Mouse (Mus musculus): ENCODE measurements at regions not wholly inside any gene's neighbourhood (a gene's known extent, or its start where the extent isn't known, plus 50 kb on each side); places are given as distances from the start of the nearest gene placed in this dataset.
A peak's percentile ranks its signal among the peaks of the same experiment; 100 is the strongest.

DNA sequence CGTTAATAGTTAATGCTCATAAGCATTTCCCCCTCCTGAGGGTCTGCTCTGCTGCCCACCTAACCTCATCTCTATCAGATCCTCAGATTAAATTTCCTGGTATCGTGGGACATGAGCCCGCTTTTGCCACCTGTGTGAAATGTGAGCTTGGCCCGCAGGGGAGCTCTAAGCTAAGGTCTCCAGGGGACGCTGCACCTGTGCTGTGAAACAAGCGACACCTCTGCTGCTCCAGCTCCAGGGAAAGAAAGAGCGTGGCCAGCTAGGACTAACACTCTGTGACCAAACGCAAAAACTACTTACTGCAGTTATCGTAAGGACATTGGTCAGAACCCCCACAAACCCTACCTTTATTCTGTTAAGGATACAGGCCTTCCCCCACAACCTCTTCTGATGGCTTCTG lies 134.3 kb downstream of the Map3k7 start:
- Histone ChIP-seq H3K27ac (ENCODE audit: control insufficient read depth, insufficient read depth, low read depth, low read length, poor library complexity) (no peak overlapping the region), H3K4me3 (replicated peaks; ENCODE audit: control insufficient read depth, low read depth, low read length) (no peak overlapping the region), H3K4me1 (ENCODE audit: control insufficient read depth, insufficient read depth, low read length) (no peaks in the 10 kb centered on the region; the same call in 1 of the 2 replicates)
- WGBS = 87% methylated on average over 9 of the region's 9 CpGs
- no peak for TF ChIP-seq CTCF (IDR thresholded peaks at IDR 0.05; ENCODE audit: control insufficient read depth, insufficient read depth, low read length)
- TF ChIP-seq POLR2A (IDR thresholded peaks at IDR 0.05; ENCODE audit: borderline replicate concordance, control insufficient read depth, low read depth, low read length) = no peak

- Histone ChIP-seq H3K27ac (ENCODE audit: control insufficient read depth, insufficient read depth, low read depth, low read length, poor library complexity) (no peak overlapping the region), H3K4me3 (replicated peaks; ENCODE audit: control insufficient read depth, low read depth, low read length) (no peak overlapping the region), H3K4me1 (ENCODE audit: control insufficient read depth, insufficient read depth, low read length) (no peaks in the 10 kb centered on the region; the same call in 1 of the 2 replicates)
- 32% methylated on average over 5 of the region's 5 CpGs for WGBS
- TF ChIP-seq CTCF (IDR thresholded peaks at IDR 0.05; ENCODE audit: control insufficient read depth, insufficient read depth, low read length) = no peak
- TF ChIP-seq POLR2A (IDR thresholded peaks at IDR 0.05; ENCODE audit: borderline replicate concordance, control insufficient read depth, low read depth, low read length) = no peak
These were observed 137.1 kb downstream of the Map3k7 start for GRCm38 (mm10) chr4:32101002-32101401.

DNA sequence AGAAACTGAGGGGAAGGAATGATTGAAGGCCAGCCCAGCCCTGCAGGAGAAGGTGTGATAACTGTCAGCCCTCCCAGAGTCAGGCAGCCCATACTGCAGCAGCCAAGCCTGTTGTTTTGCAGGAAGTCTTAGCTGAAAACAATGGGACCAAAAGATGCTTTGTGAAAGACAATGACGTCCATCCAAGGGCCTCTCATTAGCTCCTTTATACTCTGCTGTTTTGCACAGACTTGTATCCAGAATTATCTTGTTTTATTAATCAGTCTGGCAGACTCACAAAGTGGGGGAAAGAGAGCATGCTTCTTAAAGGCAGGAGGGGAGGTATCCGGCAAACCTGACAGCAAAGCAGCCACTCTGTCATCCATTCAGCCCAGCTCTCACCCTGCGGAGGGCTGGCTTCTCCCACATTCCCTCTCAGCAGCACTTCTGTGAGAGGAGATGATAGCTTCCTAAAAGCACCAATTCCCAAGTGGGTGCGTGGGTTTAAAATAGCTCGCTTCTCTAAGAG lies 131.9 kb upstream of the Bach2 start:
- TF ChIP-seq POLR2A (IDR thresholded peaks at IDR 0.05; ENCODE audit: borderline replicate concordance, control insufficient read depth, low read depth, low read length) = no peak
- no peak for TF ChIP-seq CTCF (IDR thresholded peaks at IDR 0.05; ENCODE audit: control insufficient read depth, insufficient read depth, low read length)
- no peak overlapping the region for H3K4me3 ChIP-seq (replicated peaks; ENCODE audit: control insufficient read depth, low read depth, low read length)
- H3K4me1 ChIP-seq (ENCODE audit: control insufficient read depth, insufficient read depth, low read length) = no peaks in the 10 kb centered on the region; the same call in 1 of the 2 replicates
- no peak overlapping the region for H3K27ac ChIP-seq (ENCODE audit: control insufficient read depth, insufficient read depth, low read depth, low read length, poor library complexity)
- WGBS = 68% methylated on average over 5 of the region's 5 CpGs

- TF ChIP-seq CTCF (IDR thresholded peaks at IDR 0.05; ENCODE audit: control insufficient read depth, insufficient read depth, low read length) (no peak), POLR2A (IDR thresholded peaks at IDR 0.05; ENCODE audit: borderline replicate concordance, control insufficient read depth, low read depth, low read length) (no peak)
- WGBS = 83% methylated on average over 6 of the region's 6 CpGs
- H3K27ac ChIP-seq (ENCODE audit: control insufficient read depth, insufficient read depth, low read depth, low read length, poor library complexity) = no peak overlapping the region
- H3K4me1 ChIP-seq (ENCODE audit: control insufficient read depth, insufficient read depth, low read length) = no peaks in the 10 kb centered on the region
- no peak overlapping the region for H3K4me3 ChIP-seq (replicated peaks; ENCODE audit: control insufficient read depth, low read depth, low read length)
These were observed 116.3 kb upstream of the Bach2 start for GRCm38 (mm10) chr4:32122320-32122719.

DNA sequence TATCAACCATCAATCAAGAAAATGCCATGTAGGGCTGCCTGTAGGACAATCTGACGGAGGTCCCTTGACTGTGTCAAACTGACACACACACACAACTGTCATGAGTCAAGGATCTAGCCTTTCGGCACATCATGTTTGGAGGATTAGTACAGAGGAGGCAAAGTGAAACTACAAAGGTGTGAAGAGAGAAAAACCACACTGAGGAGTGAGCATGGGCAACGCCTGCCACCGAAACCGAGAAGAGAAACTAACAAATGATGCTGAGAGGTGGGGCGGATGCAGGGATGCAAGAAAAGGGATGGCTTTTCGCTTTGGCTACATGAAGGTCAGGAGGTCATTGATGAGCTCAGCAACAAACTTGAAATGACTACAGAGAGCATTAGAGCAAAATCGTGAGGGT lies 111.8 kb upstream of the Bach2 start:
- WGBS = 76% methylated on average over 8 of the region's 8 CpGs
- H3K27ac ChIP-seq (ENCODE audit: control insufficient read depth, insufficient read depth, low read depth, low read length, poor library complexity) = peak overlapping the region; percentile 26; the same call in 1 of the 2 replicates
- no peaks in the 10 kb centered on the region for H3K4me1 ChIP-seq (ENCODE audit: control insufficient read depth, insufficient read depth, low read length)
- TF ChIP-seq POLR2A (IDR thresholded peaks at IDR 0.05; ENCODE audit: borderline replicate concordance, control insufficient read depth, low read depth, low read length) (no peak), CTCF (IDR thresholded peaks at IDR 0.05; ENCODE audit: control insufficient read depth, insufficient read depth, low read length) (no peak)
- no peak overlapping the region for H3K4me3 ChIP-seq (replicated peaks; ENCODE audit: control insufficient read depth, low read depth, low read length)

DNA sequence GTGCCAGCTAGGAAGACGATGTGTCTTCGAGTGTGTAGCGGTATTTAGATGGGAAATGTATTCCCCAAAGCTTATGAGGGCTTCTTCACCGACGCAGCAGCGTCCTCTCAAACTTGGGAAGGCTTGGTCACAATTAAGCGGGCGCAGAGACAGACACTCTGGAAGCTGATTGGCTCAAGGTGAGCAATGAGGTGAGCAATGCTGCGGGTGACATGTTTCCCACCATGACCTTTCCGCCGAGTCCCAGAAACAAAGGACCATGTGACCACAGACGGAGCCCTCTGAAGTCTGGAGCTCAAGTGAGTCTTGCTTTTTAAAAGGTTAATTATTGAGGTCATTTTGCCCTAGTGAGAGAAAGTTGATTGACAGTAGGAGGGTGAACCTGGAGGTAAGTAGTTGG lies 108.0 kb upstream of the Bach2 start:
- TF ChIP-seq POLR2A (IDR thresholded peaks at IDR 0.05; ENCODE audit: borderline replicate concordance, control insufficient read depth, low read depth, low read length) (no peak), CTCF (IDR thresholded peaks at IDR 0.05; ENCODE audit: control insufficient read depth, insufficient read depth, low read length) (no peak)
- no peaks in the 10 kb centered on the region for H3K4me1 ChIP-seq (ENCODE audit: control insufficient read depth, insufficient read depth, low read length)
- 85% methylated on average over 12 of the region's 12 CpGs for WGBS
- no peak overlapping the region for H3K27ac ChIP-seq (ENCODE audit: control insufficient read depth, insufficient read depth, low read depth, low read length, poor library complexity)
- H3K4me3 ChIP-seq (replicated peaks; ENCODE audit: control insufficient read depth, low read depth, low read length) = no peak overlapping the region

GRCm38 (mm10) chr4:32131819-32132218 lies 106.8 kb upstream of the Bach2 start:
- H3K4me1 ChIP-seq (ENCODE audit: control insufficient read depth, insufficient read depth, low read length) = no peaks in the 10 kb centered on the region
- 66% methylated on average over 5 of the region's 5 CpGs for WGBS
- TF ChIP-seq CTCF (IDR thresholded peaks at IDR 0.05; ENCODE audit: control insufficient read depth, insufficient read depth, low read length) (no peak), POLR2A (IDR thresholded peaks at IDR 0.05; ENCODE audit: borderline replicate concordance, control insufficient read depth, low read depth, low read length) (no peak)
- no peak overlapping the region for H3K27ac ChIP-seq (ENCODE audit: control insufficient read depth, insufficient read depth, low read depth, low read length, poor library complexity)
- H3K4me3 ChIP-seq (replicated peaks; ENCODE audit: control insufficient read depth, low read depth, low read length) = no peak overlapping the region

- 77% methylated on average over 7 of the region's 10 CpGs for WGBS
- no peak overlapping the region for H3K4me3 ChIP-seq (replicated peaks; ENCODE audit: control insufficient read depth, low read depth, low read length)
- H3K4me1 ChIP-seq (ENCODE audit: control insufficient read depth, insufficient read depth, low read length) = peaks cover 2% of the 10 kb centered on the region; the same call in 1 of the 2 replicates
- no peak for TF ChIP-seq POLR2A (IDR thresholded peaks at IDR 0.05; ENCODE audit: borderline replicate concordance, control insufficient read depth, low read depth, low read length)
- TF ChIP-seq CTCF (IDR thresholded peaks at IDR 0.05; ENCODE audit: control insufficient read depth, insufficient read depth, low read length) = no peak
- H3K27ac ChIP-seq (ENCODE audit: control insufficient read depth, insufficient read depth, low read depth, low read length, poor library complexity) = no peak overlapping the region
These were observed 102.5 kb upstream of the Bach2 start for GRCm38 (mm10) chr4:32136151-32136550.

DNA sequence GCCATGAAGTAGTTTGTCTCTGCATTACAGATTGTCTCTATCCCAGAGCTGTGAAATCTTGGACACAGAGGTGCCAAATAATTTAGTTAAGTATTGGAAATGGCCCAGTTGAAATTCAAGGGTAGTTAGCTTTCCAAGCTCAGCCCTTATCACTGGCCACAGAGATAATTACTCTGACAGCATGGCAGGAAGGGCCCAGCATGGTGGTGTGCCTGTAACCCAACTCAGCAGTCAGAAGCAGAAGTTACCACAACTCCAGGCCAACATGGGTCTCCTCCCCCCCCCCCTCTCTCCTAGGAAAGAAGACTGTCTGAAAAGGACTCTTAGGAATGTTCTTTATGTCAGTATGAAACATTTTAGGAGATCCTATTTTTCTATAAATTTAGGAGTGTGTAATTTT lies 101.4 kb upstream of the Bach2 start:
- TF ChIP-seq POLR2A (IDR thresholded peaks at IDR 0.05; ENCODE audit: borderline replicate concordance, control insufficient read depth, low read depth, low read length) (no peak), CTCF (IDR thresholded peaks at IDR 0.05; ENCODE audit: control insufficient read depth, insufficient read depth, low read length) (no peak)
- peaks cover 2% of the 10 kb centered on the region; the same call in 1 of the 2 replicates for H3K4me1 ChIP-seq (ENCODE audit: control insufficient read depth, insufficient read depth, low read length)
- no peak overlapping the region for H3K4me3 ChIP-seq (replicated peaks; ENCODE audit: control insufficient read depth, low read depth, low read length)
- no peak overlapping the region for H3K27ac ChIP-seq (ENCODE audit: control insufficient read depth, insufficient read depth, low read depth, low read length, poor library complexity)
